Mouse (Mus musculus) liver, embryonic 11.5 days (tissue): ENCODE results near the gene Nsf. TPM values are rescaled to one million over a fixed set of nuclear protein-coding genes. Genes with fewer than 3 reads are reported as not detected.
"Not testable (repeated sequence)": the region's sequence is repeated elsewhere in the genome, so short reads cannot be mapped to it uniquely, and the experiment has no call there.

Experiments
- ATAC-seq: fragments of 200-750 bp; cut with Nextera tagmentation; replicated peaks from 2 replicates; pipeline ENCODE4 v1.8.0; 2017; ENCODE audit warnings: moderate number of reproducible peaks, mild to moderate bottlenecking, moderate TSS enrichment, moderate library complexity; ENCODE audit not compliant: low FRiP score
- DNase-seq: peaks from one replicate; pipeline ENCODE4 v3.0.0-alpha.2; 2017; ENCODE audit warnings: low spot score
- H3K27ac ChIP-seq: fragments of 300-500 bp; sonication (generic); 2 replicates; pipeline ENCODE4 v1.5.1; 2014; ENCODE audit warnings: mild to moderate bottlenecking, low read depth, low read length, control low read depth
- H3K27me3 ChIP-seq: fragments of 300-500 bp; sonication (generic); replicated peaks from 2 replicates; pipeline ENCODE4 v1.6.1; 2014; ENCODE audit warnings: low read length, mixed read lengths; ENCODE audit not compliant: control insufficient read depth, insufficient read depth
- H3K36me3 ChIP-seq: fragments of 300-500 bp; sonication (generic); 2 replicates; pipeline ENCODE4 v1.6.1; 2014; ENCODE audit warnings: mild to moderate bottlenecking, low read length, moderate library complexity, mixed read lengths; ENCODE audit not compliant: control insufficient read depth, insufficient read depth
- H3K4me1 ChIP-seq: fragments of 300-500 bp; sonication (generic); replicated peaks from 2 replicates; pipeline ENCODE4 v1.6.1; 2014; ENCODE audit warnings: low read length, mixed read lengths; ENCODE audit not compliant: control insufficient read depth, insufficient read depth
- H3K4me2 ChIP-seq: fragments of 300-500 bp; sonication (generic); 2 replicates; pipeline ENCODE4 v1.6.1; 2014; ENCODE audit warnings: mild to moderate bottlenecking, control low read depth, moderate library complexity
- H3K4me3 ChIP-seq: fragments of 300-500 bp; sonication (generic); 2 replicates; pipeline ENCODE4 v1.5.1; 2014; ENCODE audit warnings: low read depth, low read length, control low read depth
- H3K9ac ChIP-seq: fragments of 300-500 bp; sonication (generic); 2 replicates; pipeline ENCODE4 v1.6.1; 2014; ENCODE audit warnings: low read depth, low read length, control low read depth
- H3K9me3 ChIP-seq: fragments of 300-500 bp; sonication (generic); 2 replicates; pipeline ENCODE4 v1.6.1; 2016; ENCODE audit warnings: low read length, inconsistent platforms, mixed read lengths; ENCODE audit not compliant: control insufficient read depth
- WGBS: fragments of 180-500 bp; shearing (Covaris S2); extraction: QIAGEN DNeasy Blood & Tissue Kit; methylation state at CpG from one replicate; pipeline ENCODE4 v1.1.7; 2014; 5-methylcytosine and 5-hydroxymethylcytosine counted together
- polyA plus RNA-seq: library from polyadenylated mRNA; unstranded; fragments of >200 nt; fragmentation: Nextera tagmentation; extraction: Ambion mirVana; gene quantifications from 2 replicates; pipeline ENCODE4 v1.2.1, GENCODE M21; 2014

Nsf gene
- polyA plus RNA-seq, 1 experiment from 2014 or later, result 50.3 TPM

DNA sequence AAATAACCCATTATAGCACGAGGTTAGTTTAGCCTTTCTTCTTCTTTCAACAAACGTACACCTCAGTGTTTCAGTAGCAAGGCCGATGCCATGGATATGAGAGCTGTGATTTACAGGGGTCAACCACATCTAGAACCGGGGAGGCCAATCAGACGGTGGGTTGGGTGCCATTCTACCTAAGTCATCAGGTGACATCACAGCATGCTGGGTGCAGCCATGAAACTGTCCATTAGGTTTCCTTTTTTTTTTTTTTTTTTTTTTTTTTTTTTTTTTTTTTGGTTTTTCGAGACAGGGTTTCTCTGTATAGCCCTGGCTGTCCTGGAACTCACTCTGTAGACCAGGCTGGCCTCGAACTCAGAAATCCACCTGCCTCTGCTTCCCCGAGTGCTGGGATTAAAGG is 74.4 kb downstream of the Nsf start:
- H3K4me2 ChIP-seq, ATAC-seq, H3K27ac ChIP-seq, H3K9ac ChIP-seq, H3K4me3 ChIP-seq, H3K27me3 ChIP-seq, H3K4me1 ChIP-seq, H3K9me3 ChIP-seq, DNase-seq, H3K36me3 ChIP-seq: not testable (repeated sequence)
- WGBS, result 88% methylated on average over 7 of the region's 8 CpGs

DNA sequence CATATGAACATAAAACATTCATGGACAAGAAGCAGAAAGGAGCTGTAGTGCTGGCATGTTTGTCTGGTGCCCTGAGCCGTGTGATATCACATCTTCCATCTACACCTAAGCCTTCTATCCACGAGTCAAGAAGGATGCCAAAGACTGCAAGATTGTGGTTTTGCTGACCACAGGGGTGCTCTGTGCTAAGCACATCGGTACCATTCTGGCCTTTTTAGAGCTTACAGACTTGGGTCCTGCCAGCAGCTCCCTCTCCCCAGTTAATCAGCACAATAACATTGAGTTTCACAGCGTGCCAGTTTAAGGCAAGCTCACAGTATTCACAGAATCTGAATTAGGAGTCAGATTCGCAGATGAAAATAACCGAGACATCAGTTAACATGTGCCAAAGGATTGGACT is 75.4 kb downstream of the Nsf start:
- 70% methylated on average over 6 of the region's 6 CpGs for WGBS

DNA sequence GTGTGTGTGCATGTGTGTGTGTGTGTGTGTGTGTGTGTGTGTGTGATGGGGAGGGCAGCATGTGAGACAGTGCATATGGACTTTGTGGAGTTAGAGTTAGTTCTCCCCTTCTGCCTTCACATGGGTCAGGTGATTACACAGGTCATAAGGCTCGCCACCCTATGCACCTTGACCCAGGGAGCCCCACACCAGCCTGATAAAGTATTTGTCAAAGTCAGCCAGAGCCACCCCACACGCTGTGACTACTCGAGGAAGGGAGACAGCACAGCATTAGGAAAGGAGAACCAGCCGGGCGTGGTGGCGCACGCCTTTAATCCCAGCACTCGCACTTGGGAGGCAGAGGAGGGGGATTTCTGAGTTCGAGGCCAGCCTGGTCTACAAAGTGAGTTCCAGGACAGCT is 83.5 kb downstream of the Nsf start:
- Histone ChIP-seq H3K27ac (no peak overlapping the region), H3K36me3 (peaks cover 15% of the 10 kb centered on the region), H3K4me3 (no peak overlapping the region), H3K4me2 (no peak overlapping the region), H3K4me1 (no peaks in the 10 kb centered on the region), H3K9ac (no peak overlapping the region), H3K27me3 (no peaks in the 10 kb centered on the region), H3K9me3 (no peaks in the 10 kb centered on the region)
- DNase-seq (no peak), ATAC-seq (no peak)
- WGBS, result 82% methylated on average over 9 of the region's 9 CpGs

More for the DNA sequence above, 75.4 kb downstream of the Nsf start:
- no peak overlapping the region for H3K9ac ChIP-seq
- H3K4me3 ChIP-seq, result no peak overlapping the region
- DNase-seq, result no peak
- no peak overlapping the region for H3K27ac ChIP-seq
- H3K36me3 ChIP-seq, result peaks cover 9% of the 10 kb centered on the region
- H3K27me3 ChIP-seq, result no peaks in the 10 kb centered on the region
- no peaks in the 10 kb centered on the region for H3K9me3 ChIP-seq
- H3K4me2 ChIP-seq, result no peak overlapping the region
- ATAC-seq, result no peak
- no peaks in the 10 kb centered on the region for H3K4me1 ChIP-seq

- DNase-seq, result no peak
- H3K9me3 ChIP-seq, result no peaks in the 10 kb centered on the region
- WGBS, result 58% methylated on average over 5 of the region's 5 CpGs
- no peak overlapping the region for H3K27ac ChIP-seq
- H3K4me1 ChIP-seq, result no peaks in the 10 kb centered on the region
- no peak overlapping the region for H3K4me2 ChIP-seq
- H3K27me3 ChIP-seq, result no peaks in the 10 kb centered on the region
- H3K9ac ChIP-seq, result no peak overlapping the region
- no peak overlapping the region for H3K4me3 ChIP-seq
- no peak for ATAC-seq
- H3K36me3 ChIP-seq, result peaks cover 6% of the 10 kb centered on the region; the same call in 1 of the 2 replicates
These were observed 86.2 kb downstream of the Nsf start for GRCm38 (mm10) chr11:103867702-103868101.

DNA sequence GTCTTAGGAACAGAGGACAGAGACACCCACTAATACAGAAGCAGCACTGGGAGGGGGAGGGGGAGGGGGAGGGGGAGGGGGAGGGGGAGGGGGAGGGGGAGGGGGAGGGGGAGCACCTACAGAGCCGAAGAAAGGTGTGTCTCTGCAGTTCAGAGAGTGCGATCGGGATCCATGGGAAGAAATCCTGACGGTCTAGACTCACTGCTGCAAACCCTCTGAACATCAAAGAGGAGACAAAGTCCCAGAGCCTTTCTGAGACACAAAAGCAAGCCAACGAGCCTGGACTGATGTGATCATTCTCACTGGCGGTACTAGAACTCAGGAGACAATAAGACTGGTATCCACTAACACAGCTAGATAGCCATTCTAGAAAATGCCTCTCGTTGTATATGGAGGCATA is 88.5 kb downstream of the Nsf start:
- H3K4me1 ChIP-seq, result no peaks in the 10 kb centered on the region
- 82% methylated on average over 7 of the region's 7 CpGs for WGBS
- H3K4me2 ChIP-seq, result no peak overlapping the region
- no peak overlapping the region for H3K4me3 ChIP-seq
- no peak overlapping the region for H3K9ac ChIP-seq
- H3K27me3 ChIP-seq, result no peaks in the 10 kb centered on the region
- DNase-seq (no peak), ATAC-seq (no peak)
- H3K9me3 ChIP-seq, result no peaks in the 10 kb centered on the region
- H3K27ac ChIP-seq, result no peak overlapping the region
- H3K36me3 ChIP-seq, result no peaks in the 10 kb centered on the region; the same call in 1 of the 2 replicates

- H3K4me2 ChIP-seq, result no peak overlapping the region
- H3K4me3 ChIP-seq, result no peak overlapping the region
- no peaks in the 10 kb centered on the region; the same call in 1 of the 2 replicates for H3K36me3 ChIP-seq
- no peak overlapping the region for H3K9ac ChIP-seq
- H3K27me3 ChIP-seq, result no peaks in the 10 kb centered on the region
- ATAC-seq (no peak), DNase-seq (no peak)
- no peak overlapping the region for H3K27ac ChIP-seq
- WGBS, result 83% methylated on average over 4 of the region's 4 CpGs
- no peaks in the 10 kb centered on the region for H3K4me1 ChIP-seq
- no peaks in the 10 kb centered on the region for H3K9me3 ChIP-seq
These were observed 89.4 kb downstream of the Nsf start for GRCm38 (mm10) chr11:103864486-103864885.

DNA sequence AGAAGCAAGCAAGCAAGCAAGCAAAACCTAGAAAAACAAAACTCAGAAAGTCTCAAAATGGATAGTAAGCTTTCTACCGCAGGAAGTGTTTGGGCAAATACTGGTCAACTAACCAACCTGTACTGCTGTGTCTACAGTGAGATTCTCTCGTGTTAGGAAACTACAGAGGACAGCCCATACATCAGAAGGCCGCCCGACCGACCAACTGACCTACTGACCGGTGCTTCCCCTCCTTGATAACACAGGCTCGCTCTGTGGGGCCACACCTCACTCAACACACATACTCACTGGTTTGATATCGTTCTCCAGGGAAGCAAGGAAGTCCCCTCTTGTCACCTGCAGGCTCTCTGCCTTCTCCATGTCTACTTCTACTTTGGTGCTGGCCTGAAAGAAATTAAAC is 90.9 kb downstream of the Nsf start:
- ATAC-seq (no peak), DNase-seq (no peak)
- H3K4me3 ChIP-seq, result no peak overlapping the region
- no peaks in the 10 kb centered on the region for H3K9me3 ChIP-seq
- no peaks in the 10 kb centered on the region; the same call in 1 of the 2 replicates for H3K36me3 ChIP-seq
- H3K9ac ChIP-seq, result no peak overlapping the region
- H3K27me3 ChIP-seq, result no peaks in the 10 kb centered on the region
- no peak overlapping the region for H3K27ac ChIP-seq
- H3K4me2 ChIP-seq, result no peak overlapping the region
- 63% methylated on average over 8 of the region's 8 CpGs for WGBS
- no peaks in the 10 kb centered on the region for H3K4me1 ChIP-seq

- Histone ChIP-seq H3K4me3 (no peak overlapping the region), H3K4me2 (no peak overlapping the region), H3K4me1 (no peaks in the 10 kb centered on the region), H3K9me3 (no peaks in the 10 kb centered on the region), H3K27me3 (no peaks in the 10 kb centered on the region), H3K27ac (no peak overlapping the region), H3K9ac (no peak overlapping the region), H3K36me3 (no peaks in the 10 kb centered on the region; the same call in 1 of the 2 replicates)
- WGBS, result 78% methylated on average over 4 of the region's 4 CpGs
- DNase-seq, result no peak
- ATAC-seq, result no peak
These were observed 93.8 kb downstream of the Nsf start for GRCm38 (mm10) chr11:103859933-103860610.

DNA sequence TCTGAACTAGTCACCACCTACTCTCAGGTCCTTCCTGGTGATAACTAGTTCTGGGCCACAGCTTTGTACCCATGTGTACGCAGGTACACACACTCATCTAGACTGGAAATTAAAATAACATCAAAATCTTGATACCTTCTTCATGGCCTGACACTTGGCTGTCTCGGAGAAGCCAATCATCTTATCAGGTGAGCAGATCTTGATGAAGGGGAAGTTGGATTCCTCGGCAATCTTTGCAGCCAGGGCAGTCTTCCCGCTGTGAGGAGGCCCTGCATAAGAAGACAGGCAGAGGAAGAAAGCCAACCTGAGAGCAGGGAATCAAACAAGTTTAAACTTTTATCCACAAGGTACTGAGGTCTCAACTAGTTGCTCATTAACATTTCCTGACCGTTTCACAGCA is 95.1 kb downstream of the Nsf start:
- no peaks in the 10 kb centered on the region; the same call in 1 of the 2 replicates for H3K36me3 ChIP-seq
- no peaks in the 10 kb centered on the region for H3K9me3 ChIP-seq
- DNase-seq (no peak), ATAC-seq (no peak)
- H3K27me3 ChIP-seq, result no peaks in the 10 kb centered on the region
- WGBS, result 51% methylated on average over 5 of the region's 5 CpGs
- H3K9ac ChIP-seq, result no peak overlapping the region
- H3K4me1 ChIP-seq, result peaks cover 2% of the 10 kb centered on the region; the same call in 1 of the 2 replicates
- no peak overlapping the region for H3K27ac ChIP-seq
- H3K4me3 ChIP-seq, result no peak overlapping the region
- no peak overlapping the region for H3K4me2 ChIP-seq
